In the genomic region with DNA sequence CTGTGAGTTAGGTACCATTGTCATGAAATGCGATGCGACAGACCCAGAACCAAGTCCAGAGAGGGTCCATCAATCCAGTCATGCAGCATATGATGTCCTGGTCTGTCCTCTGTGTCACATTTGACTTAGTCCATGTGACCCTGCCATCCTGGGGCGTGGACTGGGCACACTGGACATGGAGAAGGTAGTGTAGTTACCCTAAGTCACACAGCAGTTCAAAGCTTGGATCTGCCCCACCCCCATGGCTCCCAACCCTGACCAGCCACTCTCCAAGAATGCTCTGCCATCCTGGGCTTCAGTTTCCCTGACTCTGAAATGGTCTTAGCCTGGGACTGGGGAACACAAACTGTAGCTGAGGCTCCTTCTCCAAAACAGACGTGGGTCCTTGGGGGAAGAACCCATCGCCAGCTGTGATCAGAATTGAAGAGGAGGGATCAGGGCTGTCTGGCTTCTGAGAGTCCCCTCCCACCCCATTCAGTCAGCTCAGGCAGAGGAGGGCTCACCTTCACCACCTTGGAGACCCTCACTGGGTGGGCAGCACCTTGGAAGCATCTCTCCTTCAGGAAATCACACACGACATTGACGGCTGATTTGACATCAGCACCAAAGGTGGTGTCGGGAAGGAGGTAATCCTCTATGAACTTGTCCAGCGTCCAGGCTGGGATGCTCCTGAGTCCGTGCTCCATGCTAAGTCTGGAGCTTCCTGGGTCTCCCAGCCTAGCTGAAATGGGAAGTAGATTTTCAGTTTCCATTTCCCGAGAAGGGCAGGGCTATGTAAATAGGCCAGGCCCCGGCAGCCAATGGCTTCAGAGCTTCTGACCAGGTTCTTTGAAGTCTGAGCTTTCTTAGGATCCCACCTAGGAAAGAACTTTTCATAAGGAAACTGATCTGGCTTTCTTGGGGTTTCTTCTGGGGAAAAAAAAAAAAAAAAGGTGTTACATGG, we compare ENCODE assay signal across 7 mouse cellular contexts. TPM values are rescaled to one million over a fixed set of nuclear protein-coding genes. Genes with fewer than 3 reads are reported as not detected.
DNase-seq lines count a peak whose midpoint lies in the region; ATAC-seq and TF ChIP-seq lines count a peak whose summit lies in the region.
"Not testable (repeated sequence)": the region's sequence is repeated elsewhere in the genome, so short reads cannot be mapped to it uniquely, and the experiment has no call there.

A gene (minus strand): TSS at position 731 of the 943 bp plus-strand sequence.

- H3K9me3 ChIP-seq in ES-E14 (ENCODE audit: control insufficient read depth, insufficient read depth, low read depth, low read length); intestine, embryonic 15.5 days; limb, embryonic 13.5 days; lung, postnatal 0 days (ENCODE audit: low read length): not testable (repeated sequence)

- peak; percentile 83 for ATAC-seq in common myeloid progenitor, adult 5-6 weeks (replicated peaks; ENCODE audit: low read depth, poor library complexity, severe bottlenecking)
- peak; percentile 91 for ATAC-seq in intestine, embryonic 15.5 days
- ATAC-seq in limb, embryonic 13.5 days (ENCODE audit: low FRiP score, low read depth); lung, postnatal 0 days: not testable (repeated sequence)

- not testable (repeated sequence) for H3K27me3 ChIP-seq in intestine, embryonic 15.5 days (replicated peaks); limb, embryonic 13.5 days; lung, postnatal 0 days (replicated peaks; ENCODE audit: insufficient read depth, low read length); small intestine, adult 2 months (ENCODE audit: control insufficient read depth, insufficient read depth, low read length)

- not testable (repeated sequence) for H3K36me3 ChIP-seq in ES-E14 (ENCODE audit: control insufficient read depth, insufficient read depth, low read length, poor library complexity, severe bottlenecking); intestine, embryonic 15.5 days; limb, embryonic 13.5 days; lung, postnatal 0 days (ENCODE audit: insufficient read depth, low read length); small intestine, adult 2 months (ENCODE audit: control insufficient read depth, insufficient read depth, low read length)

- H3K27ac ChIP-seq in ES-E14 (ENCODE audit: insufficient read depth, low read depth, low read length, poor library complexity, severe bottlenecking): peak within 1 kb of the TSS; percentile 33; the same call in 1 of the 2 replicates
- H3K27ac ChIP-seq in intestine, embryonic 15.5 days; limb, embryonic 13.5 days; lung, postnatal 0 days (ENCODE audit: low read length): not testable (repeated sequence)
- H3K27ac ChIP-seq in small intestine, adult 2 months (ENCODE audit: insufficient read depth, low read depth, low read length): peak within 1 kb of the TSS; percentile 39; the same call in 1 of the 2 replicates

- H3K4me2 ChIP-seq in intestine, embryonic 15.5 days (replicated peaks): peak within 1 kb of the TSS; percentile 43
- H3K4me2 ChIP-seq in limb, embryonic 13.5 days (replicated peaks): 0 out of 2 replicates have a peak within 1 kb of the TSS, but pooled peaks have one; percentile 4
- H3K4me2 ChIP-seq in lung, postnatal 0 days (replicated peaks; ENCODE audit: low read depth, low read length): peak within 1 kb of the TSS; percentile 22

- H3K4me1 ChIP-seq in ES-E14 (ENCODE audit: control insufficient read depth in 2 of 2, insufficient read depth in 2 of 2, low read length in 2 of 2, poor library complexity in 1 of 2): peaks cover 2 to 11% of the 10 kb centered on the region in 2 experiments; a peak in 1 of 4 replicates
- H3K4me1 ChIP-seq in intestine, embryonic 15.5 days (replicated peaks); limb, embryonic 13.5 days; lung, postnatal 0 days (ENCODE audit: insufficient read depth, low read depth, low read length); small intestine, adult 2 months (ENCODE audit: control insufficient read depth, insufficient read depth, insufficient read length, low read length): not testable (repeated sequence)

- H3K9ac ChIP-seq in ES-E14 (ENCODE audit: insufficient read depth, low read depth, low read length, poor library complexity, severe bottlenecking); intestine, embryonic 15.5 days; limb, embryonic 13.5 days; lung, postnatal 0 days (replicated peaks; ENCODE audit: low read depth): not testable (repeated sequence)

- in situ Hi-C loops in ES-E14 (cut with MboI; ENCODE audit: low sequenced_read_pairs in 2 of 2, unreplicated experiment in 2 of 2): not testable (repeated sequence)

- TF ChIP-seq POLR2A in small intestine, adult 2 months (IDR thresholded peaks at IDR 0.05; ENCODE audit: low read depth, low read length): not testable (repeated sequence)

- TF ChIP-seq EP300 in lung, postnatal 0 days (IDR thresholded peaks at IDR 0.05): not testable (repeated sequence)

- 31% methylated on average over 9 of the region's 12 CpGs for WGBS in intestine, embryonic 15.5 days
- WGBS in limb, embryonic 13.5 days: 33% methylated on average over 9 of the region's 12 CpGs
- 33% methylated on average over 9 of the region's 12 CpGs for WGBS in lung, postnatal 0 days
- 35% methylated on average over 9 of the region's 12 CpGs for WGBS in small intestine, adult 2 months

- not testable (repeated sequence) for TF ChIP-seq CTCF in lung, postnatal 0 days (IDR thresholded peaks at IDR 0.05); small intestine, adult 2 months (IDR thresholded peaks at IDR 0.05; ENCODE audit: extremely low read depth, insufficient read length, insufficient replicate concordance, low read depth, low read length)

- H3K4me3 ChIP-seq in ES-E14 (ENCODE audit: insufficient read depth in 1 of 2, low read depth in 1 of 2, low read length in 2 of 2, poor library complexity in 1 of 2, severe bottlenecking in 1 of 2): peak within 1 kb of the TSS; percentile 1 to 54; a peak in 3 of 4 replicates
- H3K4me3 ChIP-seq in intestine, embryonic 15.5 days (replicated peaks): peak within 1 kb of the TSS; percentile 18
- H3K4me3 ChIP-seq in limb, embryonic 13.5 days; lung, postnatal 0 days (ENCODE audit: low read depth, low read length): not testable (repeated sequence)
- H3K4me3 ChIP-seq in small intestine, adult 2 months (ENCODE audit: low read depth, low read length): peak within 1 kb of the TSS; percentile 65

- DNase-seq in ES-E14 (ENCODE audit: low read depth, low spot score); lung, postnatal 0 days (ENCODE audit: low spot score): not testable (repeated sequence)
- peak; percentile 17 for DNase-seq in forelimb bud, embryonic 11.5 days (ENCODE audit: low read depth, low spot score)

RNA-seq across cellular contexts. Expression of the gene that starts here (rescaled TPM):
- total RNA-seq in ES-E14 (2012; rRNA removed): 7.8 and 10.7 TPM in 2 replicates
- 15.4 and 20.1 TPM in 2 replicates for total RNA-seq in common myeloid progenitor, adult 5-6 weeks (2017)
- 6.4 and 9.5 TPM in 2 replicates for polyA plus RNA-seq in intestine, embryonic 15.5 days (2015; fragmentation: Nextera tagmentation; extraction: Ambion mirVana)
- 1.2 and 1.4 TPM in 2 replicates for polyA plus RNA-seq in limb, embryonic 13.5 days (2015; fragmentation: Nextera tagmentation; extraction: Ambion mirVana)
- polyA plus RNA-seq in lung, postnatal 0 days (2015; fragmentation: Nextera tagmentation; extraction: Ambion mirVana): 3.0 and 3.1 TPM in 2 replicates
- polyA plus RNA-seq in small intestine, adult 2 months (2012; rRNA removed): 11.5 and 55.5 TPM in 2 replicates
